Mouse (Mus musculus): ENCODE measurements at regions not wholly inside any gene's neighbourhood (a gene's known extent, or its start where the extent isn't known, plus 50 kb on each side); places are given as distances from the start of the nearest gene placed in this dataset.

- no peak for TF ChIP-seq CTCF (IDR thresholded peaks at IDR 0.05; ENCODE audit: low read depth, low read length)
- no peak for TF ChIP-seq POLR2A (IDR thresholded peaks at IDR 0.05; ENCODE audit: extremely low read depth, insufficient read depth, low read length)
Measured at GRCm38 (mm10) chr8:12017750-12018149, 177.5 kb downstream of the Tex29 start.
